27 mouse cellular contexts compared by ENCODE assay signal in genomic region chr2:178163981-178164380, GRCm38 (mm10). TPM values are rescaled to one million over a fixed set of nuclear protein-coding genes. Genes with fewer than 3 reads are reported as not detected.
"Had no signal": no experiment of that assay in that cellular context is flagged by ENCODE, and none has a peak within 500 bp of the region (broad histone marks: within the 10 kb centered on the region; RNA-seq: fewer than 3 reads in every experiment).

No protein-coding gene starts in this region.

- DNase-seq: cerebellum, adult 9-10 months; cerebellum, adult 9-11 months; cerebellum, postnatal 10 days; cerebellum, postnatal 36 days; embryo, embryonic 11 days; gastrocnemius, adult 2 months; gastrocnemius, postnatal 10 days; gastrocnemius, postnatal 14 days; gastrocnemius, postnatal 25 days; gastrocnemius, postnatal 36 days; heart, adult 11 months; heart, adult 18-20 months; heart, adult 2 months had no signal

- ATAC-seq: forebrain, embryonic 13.5 days; forebrain, embryonic 14.5 days; forebrain, embryonic 15.5 days; forebrain, embryonic 16.5 days had no signal

- H3K4me1 ChIP-seq: embryonic facial prominence, embryonic 10.5 days; embryonic facial prominence, embryonic 12.5 days; embryonic facial prominence, embryonic 13.5 days; embryonic facial prominence, embryonic 15.5 days; forebrain, embryonic 13.5 days; forebrain, embryonic 15.5 days; heart, embryonic 10.5 days had no signal

- H3K9me3 ChIP-seq: embryonic facial prominence, embryonic 10.5 days; embryonic facial prominence, embryonic 12.5 days; embryonic facial prominence, embryonic 13.5 days; embryonic facial prominence, embryonic 15.5 days; forebrain, embryonic 10.5 days; forebrain, embryonic 12.5 days; forebrain, embryonic 13.5 days; forebrain, embryonic 15.5 days; heart, embryonic 10.5 days had no signal

- H3K4me2 ChIP-seq: embryonic facial prominence, embryonic 12.5 days; embryonic facial prominence, embryonic 13.5 days; embryonic facial prominence, embryonic 15.5 days; forebrain, embryonic 12.5 days; forebrain, embryonic 13.5 days; forebrain, embryonic 15.5 days had no signal

- H3K27me3 ChIP-seq: embryonic facial prominence, embryonic 12.5 days; embryonic facial prominence, embryonic 13.5 days; embryonic facial prominence, embryonic 15.5 days; forebrain, embryonic 12.5 days; forebrain, embryonic 13.5 days; forebrain, embryonic 15.5 days had no signal

- H3K27ac ChIP-seq: embryonic facial prominence, embryonic 10.5 days; embryonic facial prominence, embryonic 12.5 days; embryonic facial prominence, embryonic 13.5 days; embryonic facial prominence, embryonic 15.5 days; forebrain, embryonic 10.5 days; forebrain, embryonic 12.5 days; forebrain, embryonic 13.5 days; forebrain, embryonic 15.5 days; gastrocnemius, adult 2 months; heart, adult 2 months; heart, embryonic 10.5 days had no signal

- H3K36me3 ChIP-seq: embryonic facial prominence, embryonic 10.5 days; embryonic facial prominence, embryonic 12.5 days; embryonic facial prominence, embryonic 13.5 days; embryonic facial prominence, embryonic 15.5 days; forebrain, embryonic 10.5 days; forebrain, embryonic 12.5 days; forebrain, embryonic 15.5 days; heart, embryonic 10.5 days had no signal

- H3K9ac ChIP-seq: embryonic facial prominence, embryonic 12.5 days; embryonic facial prominence, embryonic 13.5 days; embryonic facial prominence, embryonic 15.5 days; forebrain, embryonic 12.5 days; forebrain, embryonic 13.5 days; forebrain, embryonic 15.5 days had no signal

- H3K4me3 ChIP-seq: embryonic facial prominence, embryonic 10.5 days; embryonic facial prominence, embryonic 12.5 days; embryonic facial prominence, embryonic 13.5 days; embryonic facial prominence, embryonic 15.5 days; erythroblast, embryonic 14.5 days; forebrain, embryonic 10.5 days; forebrain, embryonic 12.5 days; forebrain, embryonic 13.5 days; forebrain, embryonic 15.5 days; gastrocnemius, adult 2 months; heart, adult 2 months; heart, embryonic 10.5 days had no signal

RNA-seq across cellular contexts. Expression of gene Phactr3, which starts 45.2 kb away (rescaled TPM):
- total RNA-seq: common myeloid progenitor, adult 5-6 weeks; gastrocnemius, postnatal 25 days; gastrocnemius, postnatal 36 days; granulocyte monocyte progenitor cell, adult 5-6 weeks had no signal
- polyA plus RNA-seq: erythroblast, embryonic 14.5 days had no signal
